Mouse (Mus musculus): ENCODE measurements around the gene Hoxb13. TPM values are rescaled to one million over a fixed set of nuclear protein-coding genes. Genes with fewer than 3 reads are reported as not detected.

The Hoxb13 gene
- polyA plus RNA-seq, 1 experiment from 2014 or later, result not detected

GRCm38 (mm10) chr11:96195769-96196280 lies 1.7 kb downstream of the Hoxb13 start:
- Histone ChIP-seq H3K9ac (replicated peaks; ENCODE audit: low read depth, low read length) (no peak overlapping the region), H3K4me1 (ENCODE audit: control insufficient read depth, insufficient read depth, low read length) (peaks cover 6% of the 10 kb centered on the region; the same call in 1 of the 2 replicates), H3K9me3 (ENCODE audit: control insufficient read depth, low read depth, low read length) (no peaks in the 10 kb centered on the region), H3K27me3 (ENCODE audit: control insufficient read depth, insufficient read depth, low read length) (peaks cover 91% of the 10 kb centered on the region), H3K36me3 (ENCODE audit: control insufficient read depth, insufficient read depth, low read length) (no peaks in the 10 kb centered on the region), H3K4me3 (ENCODE audit: low read depth, low read length) (no peak overlapping the region), H3K4me2 (replicated peaks; ENCODE audit: low read depth, low read length) (no peak overlapping the region), H3K27ac (ENCODE audit: low read length) (no peak overlapping the region)
- WGBS, result 3% methylated on average over 20 of the region's 20 CpGs
- ATAC-seq (ENCODE audit: insufficient number of reproducible peaks, insufficient read depth, low FRiP score, low read depth), result no peak

GRCm38 (mm10) chr11:96198642-96199041 lies 4.5 kb downstream of the Hoxb13 start:
- no peaks in the 10 kb centered on the region for H3K36me3 ChIP-seq (ENCODE audit: control insufficient read depth, insufficient read depth, low read length)
- peaks cover 6% of the 10 kb centered on the region; the same call in 1 of the 2 replicates for H3K4me1 ChIP-seq (ENCODE audit: control insufficient read depth, insufficient read depth, low read length)
- no peak for ATAC-seq (ENCODE audit: insufficient number of reproducible peaks, insufficient read depth, low FRiP score, low read depth)
- H3K9me3 ChIP-seq (ENCODE audit: control insufficient read depth, low read depth, low read length), result no peaks in the 10 kb centered on the region
- H3K27ac ChIP-seq (ENCODE audit: low read length), result no peak overlapping the region
- H3K9ac ChIP-seq (replicated peaks; ENCODE audit: low read depth, low read length), result no peak overlapping the region
- 1% methylated on average over 12 of the region's 12 CpGs for WGBS
- no peak overlapping the region for H3K4me2 ChIP-seq (replicated peaks; ENCODE audit: low read depth, low read length)
- no peak overlapping the region for H3K4me3 ChIP-seq (ENCODE audit: low read depth, low read length)
- peaks cover 87% of the 10 kb centered on the region for H3K27me3 ChIP-seq (ENCODE audit: control insufficient read depth, insufficient read depth, low read length)

- Histone ChIP-seq H3K4me2 (replicated peaks; ENCODE audit: low read depth, low read length) (no peak overlapping the region), H3K4me1 (ENCODE audit: control insufficient read depth, insufficient read depth, low read length) (no peaks in the 10 kb centered on the region; the same call in 1 of the 2 replicates), H3K4me3 (ENCODE audit: low read depth, low read length) (no peak overlapping the region), H3K9ac (replicated peaks; ENCODE audit: low read depth, low read length) (no peak overlapping the region), H3K27me3 (ENCODE audit: control insufficient read depth, insufficient read depth, low read length) (peaks cover 87% of the 10 kb centered on the region), H3K36me3 (ENCODE audit: control insufficient read depth, insufficient read depth, low read length) (no peaks in the 10 kb centered on the region), H3K27ac (ENCODE audit: low read length) (no peak overlapping the region), H3K9me3 (ENCODE audit: control insufficient read depth, low read depth, low read length) (no peaks in the 10 kb centered on the region)
- 3% methylated on average over 22 of the region's 22 CpGs for WGBS
- ATAC-seq (ENCODE audit: insufficient number of reproducible peaks, insufficient read depth, low FRiP score, low read depth), result no peak
Measured at GRCm38 (mm10) chr11:96199181-96200086, 5.3 kb downstream of the Hoxb13 start.

- H3K9ac ChIP-seq (replicated peaks; ENCODE audit: low read depth, low read length), result no peak overlapping the region
- no peaks in the 10 kb centered on the region for H3K36me3 ChIP-seq (ENCODE audit: control insufficient read depth, insufficient read depth, low read length)
- no peak overlapping the region for H3K27ac ChIP-seq (ENCODE audit: low read length)
- H3K4me2 ChIP-seq (replicated peaks; ENCODE audit: low read depth, low read length), result no peak overlapping the region
- under 1% methylated on average over 14 of the region's 14 CpGs for WGBS
- H3K4me3 ChIP-seq (ENCODE audit: low read depth, low read length), result no peak overlapping the region
- no peaks in the 10 kb centered on the region for H3K4me1 ChIP-seq (ENCODE audit: control insufficient read depth, insufficient read depth, low read length)
- H3K9me3 ChIP-seq (ENCODE audit: control insufficient read depth, low read depth, low read length), result no peaks in the 10 kb centered on the region
- ATAC-seq (ENCODE audit: insufficient number of reproducible peaks, insufficient read depth, low FRiP score, low read depth), result no peak
- peaks cover 79% of the 10 kb centered on the region for H3K27me3 ChIP-seq (ENCODE audit: control insufficient read depth, insufficient read depth, low read length)
Measured at GRCm38 (mm10) chr11:96200183-96200655, 6.1 kb downstream of the Hoxb13 start.

GRCm38 (mm10) chr11:96201741-96202140 lies 7.6 kb downstream of the Hoxb13 start:
- Histone ChIP-seq H3K4me3 (ENCODE audit: low read depth, low read length) (no peak overlapping the region), H3K4me2 (replicated peaks; ENCODE audit: low read depth, low read length) (no peak overlapping the region), H3K4me1 (ENCODE audit: control insufficient read depth, insufficient read depth, low read length) (no peaks in the 10 kb centered on the region), H3K9me3 (ENCODE audit: control insufficient read depth, low read depth, low read length) (no peaks in the 10 kb centered on the region), H3K27me3 (ENCODE audit: control insufficient read depth, insufficient read depth, low read length) (peaks cover 74% of the 10 kb centered on the region), H3K27ac (ENCODE audit: low read length) (no peak overlapping the region), H3K9ac (replicated peaks; ENCODE audit: low read depth, low read length) (no peak overlapping the region), H3K36me3 (ENCODE audit: control insufficient read depth, insufficient read depth, low read length) (no peaks in the 10 kb centered on the region)
- no peak for ATAC-seq (ENCODE audit: insufficient number of reproducible peaks, insufficient read depth, low FRiP score, low read depth)

GRCm38 (mm10) chr11:96202401-96203081 lies 8.4 kb downstream of the Hoxb13 start:
- no peak overlapping the region for H3K27ac ChIP-seq (ENCODE audit: low read length)
- H3K4me3 ChIP-seq (ENCODE audit: low read depth, low read length), result no peak overlapping the region
- WGBS, result 4% methylated on average over 14 of the region's 14 CpGs
- no peaks in the 10 kb centered on the region for H3K36me3 ChIP-seq (ENCODE audit: control insufficient read depth, insufficient read depth, low read length)
- H3K9me3 ChIP-seq (ENCODE audit: control insufficient read depth, low read depth, low read length), result no peaks in the 10 kb centered on the region
- ATAC-seq (ENCODE audit: insufficient number of reproducible peaks, insufficient read depth, low FRiP score, low read depth), result no peak
- no peaks in the 10 kb centered on the region for H3K4me1 ChIP-seq (ENCODE audit: control insufficient read depth, insufficient read depth, low read length)
- no peak overlapping the region for H3K4me2 ChIP-seq (replicated peaks; ENCODE audit: low read depth, low read length)
- peaks cover 73% of the 10 kb centered on the region for H3K27me3 ChIP-seq (ENCODE audit: control insufficient read depth, insufficient read depth, low read length)
- H3K9ac ChIP-seq (replicated peaks; ENCODE audit: low read depth, low read length), result no peak overlapping the region

- ATAC-seq (ENCODE audit: insufficient number of reproducible peaks, insufficient read depth, low FRiP score, low read depth), result no peak
- H3K27ac ChIP-seq (ENCODE audit: low read length), result no peak overlapping the region
- H3K9me3 ChIP-seq (ENCODE audit: control insufficient read depth, low read depth, low read length), result no peaks in the 10 kb centered on the region
- H3K36me3 ChIP-seq (ENCODE audit: control insufficient read depth, insufficient read depth, low read length), result no peaks in the 10 kb centered on the region
- H3K4me1 ChIP-seq (ENCODE audit: control insufficient read depth, insufficient read depth, low read length), result no peaks in the 10 kb centered on the region
- no peak overlapping the region for H3K9ac ChIP-seq (replicated peaks; ENCODE audit: low read depth, low read length)
- under 1% methylated on average over 37 of the region's 37 CpGs for WGBS
- peaks cover 73% of the 10 kb centered on the region for H3K27me3 ChIP-seq (ENCODE audit: control insufficient read depth, insufficient read depth, low read length)
- H3K4me2 ChIP-seq (replicated peaks; ENCODE audit: low read depth, low read length), result no peak overlapping the region
- H3K4me3 ChIP-seq (ENCODE audit: low read depth, low read length), result no peak overlapping the region
Measured at GRCm38 (mm10) chr11:96203182-96203788, 9.2 kb downstream of the Hoxb13 start.

- H3K27me3 ChIP-seq (ENCODE audit: control insufficient read depth, insufficient read depth, low read length), result peaks cover 73% of the 10 kb centered on the region
- no peaks in the 10 kb centered on the region for H3K4me1 ChIP-seq (ENCODE audit: control insufficient read depth, insufficient read depth, low read length)
- no peak overlapping the region for H3K27ac ChIP-seq (ENCODE audit: low read length)
- 2% methylated on average over 16 of the region's 16 CpGs for WGBS
- no peak for ATAC-seq (ENCODE audit: insufficient number of reproducible peaks, insufficient read depth, low FRiP score, low read depth)
- no peak overlapping the region for H3K9ac ChIP-seq (replicated peaks; ENCODE audit: low read depth, low read length)
- no peaks in the 10 kb centered on the region for H3K9me3 ChIP-seq (ENCODE audit: control insufficient read depth, low read depth, low read length)
- H3K4me2 ChIP-seq (replicated peaks; ENCODE audit: low read depth, low read length), result no peak overlapping the region
- H3K4me3 ChIP-seq (ENCODE audit: low read depth, low read length), result no peak overlapping the region
- no peaks in the 10 kb centered on the region for H3K36me3 ChIP-seq (ENCODE audit: control insufficient read depth, insufficient read depth, low read length)
Measured at GRCm38 (mm10) chr11:96203789-96204186, 9.7 kb downstream of the Hoxb13 start.

All from stomach, embryonic 14.5 days (tissue).